In the genomic region with DNA sequence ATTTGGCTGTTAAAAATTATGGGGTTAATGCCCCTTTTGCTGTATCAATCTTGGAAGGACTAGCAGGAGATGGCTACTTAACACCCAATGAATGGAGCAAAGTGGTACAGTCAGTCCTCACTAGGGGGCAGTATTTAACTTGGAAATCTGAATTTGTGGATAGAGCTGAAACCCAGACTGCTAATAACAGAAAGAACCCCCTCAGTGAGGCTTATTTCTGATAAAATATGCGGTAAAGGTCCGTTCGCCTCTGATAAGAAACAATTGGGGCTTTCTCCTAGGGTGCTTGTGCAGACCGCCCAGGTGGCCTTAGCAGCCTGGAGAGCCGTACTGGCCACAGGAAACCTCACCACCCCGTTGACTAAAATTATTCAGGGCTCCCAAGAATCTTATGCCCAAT, we compare ENCODE assay signal across 13 mouse cellular contexts. TPM values are rescaled to one million over a fixed set of nuclear protein-coding genes. Genes with fewer than 3 reads are reported as not detected.
A peak's percentile ranks its signal among the peaks of the same experiment; 100 is the strongest.
DNase-seq lines count a peak whose midpoint lies in the region; ATAC-seq and TF ChIP-seq lines count a peak whose summit lies in the region.
"Had no signal": no experiment of that assay in that cellular context is flagged by ENCODE, and none has a peak within 500 bp of the region (broad histone marks: within the 10 kb centered on the region; RNA-seq: fewer than 3 reads in every experiment).

No protein-coding gene starts in this region.

- no peak overlapping the region for H3K4me2 ChIP-seq in hindbrain, postnatal 0 days (ENCODE audit: low read depth, low read length)
- no peak overlapping the region for H3K4me2 ChIP-seq in hindbrain, embryonic 12.5 days (replicated peaks)
- no peak overlapping the region for H3K4me2 ChIP-seq in midbrain, postnatal 0 days (ENCODE audit: low read depth, low read length, poor library complexity, severe bottlenecking)
- H3K4me2 ChIP-seq in midbrain, embryonic 16.5 days (ENCODE audit: low read length) = no peak overlapping the region
- H3K4me2 ChIP-seq: kidney, embryonic 15.5 days had no signal

- 70% methylated on average over 6 of the region's 6 CpGs for WGBS in hindbrain, postnatal 0 days
- 65% methylated on average over 6 of the region's 6 CpGs for WGBS in hindbrain, embryonic 12.5 days
- WGBS in midbrain, postnatal 0 days = 54% methylated on average over 6 of the region's 6 CpGs
- 60% methylated on average over 6 of the region's 6 CpGs for WGBS in midbrain, embryonic 16.5 days

- no peaks in the 10 kb centered on the region for H3K9me3 ChIP-seq in hindbrain, postnatal 0 days (ENCODE audit: low read length)
- no peaks in the 10 kb centered on the region for H3K9me3 ChIP-seq in hindbrain, embryonic 12.5 days (replicated peaks)
- H3K9me3 ChIP-seq in midbrain, postnatal 0 days (ENCODE audit: low read length) = no peaks in the 10 kb centered on the region
- no peaks in the 10 kb centered on the region for H3K9me3 ChIP-seq in midbrain, embryonic 16.5 days (replicated peaks; ENCODE audit: control insufficient read depth, low read length, poor library complexity, severe bottlenecking)
- H3K9me3 ChIP-seq: kidney, embryonic 15.5 days had no signal

- H3K9ac ChIP-seq in hindbrain, postnatal 0 days (replicated peaks; ENCODE audit: low read length) = no peak overlapping the region
- H3K9ac ChIP-seq in hindbrain, embryonic 12.5 days = no peak overlapping the region
- H3K9ac ChIP-seq in midbrain, postnatal 0 days (replicated peaks; ENCODE audit: low read length, poor library complexity, severe bottlenecking) = no peak overlapping the region
- H3K9ac ChIP-seq in midbrain, embryonic 16.5 days (ENCODE audit: low read depth, low read length) = no peak overlapping the region
- H3K9ac ChIP-seq: kidney, embryonic 15.5 days had no signal

- no peak overlapping the region for H3K27ac ChIP-seq in hindbrain, postnatal 0 days
- no peak overlapping the region for H3K27ac ChIP-seq in hindbrain, embryonic 12.5 days
- no peak overlapping the region for H3K27ac ChIP-seq in midbrain, postnatal 0 days (ENCODE audit: low read depth, low read length)
- H3K27ac ChIP-seq in midbrain, embryonic 16.5 days (ENCODE audit: low read length) = no peak overlapping the region
- H3K27ac ChIP-seq: kidney, embryonic 15.5 days had no signal

- no peaks in the 10 kb centered on the region for H3K27me3 ChIP-seq in hindbrain, postnatal 0 days (ENCODE audit: insufficient read depth, low read length)
- H3K27me3 ChIP-seq in hindbrain, embryonic 12.5 days = no peaks in the 10 kb centered on the region
- no peaks in the 10 kb centered on the region for H3K27me3 ChIP-seq in midbrain, postnatal 0 days (ENCODE audit: insufficient read depth, low read length)
- H3K27me3 ChIP-seq in midbrain, embryonic 16.5 days (ENCODE audit: control insufficient read depth, insufficient read depth, low read depth, low read length) = no peaks in the 10 kb centered on the region
- H3K27me3 ChIP-seq in splenic B cell, adult 2 months (ENCODE audit: control insufficient read depth, insufficient read depth, low read length, poor library complexity, severe bottlenecking) = no peaks in the 10 kb centered on the region
- H3K27me3 ChIP-seq: kidney, embryonic 15.5 days had no signal

- H3K36me3 ChIP-seq in hindbrain, postnatal 0 days (ENCODE audit: insufficient read depth, low read length) = no peaks in the 10 kb centered on the region
- no peaks in the 10 kb centered on the region for H3K36me3 ChIP-seq in hindbrain, embryonic 12.5 days
- no peaks in the 10 kb centered on the region for H3K36me3 ChIP-seq in midbrain, postnatal 0 days (ENCODE audit: insufficient read depth, low read length)
- no peaks in the 10 kb centered on the region for H3K36me3 ChIP-seq in midbrain, embryonic 16.5 days (ENCODE audit: control insufficient read depth, insufficient read depth, low read length)
- no peaks in the 10 kb centered on the region for H3K36me3 ChIP-seq in splenic B cell, adult 2 months (ENCODE audit: control insufficient read depth, insufficient read depth, low read length, poor library complexity, severe bottlenecking)
- H3K36me3 ChIP-seq: kidney, embryonic 15.5 days had no signal

- H3K4me1 ChIP-seq in hindbrain, postnatal 0 days (ENCODE audit: insufficient read depth, low read length) = no peaks in the 10 kb centered on the region
- H3K4me1 ChIP-seq in hindbrain, embryonic 12.5 days = no peaks in the 10 kb centered on the region
- H3K4me1 ChIP-seq in midbrain, postnatal 0 days (ENCODE audit: insufficient read depth, low read length) = no peaks in the 10 kb centered on the region
- no peaks in the 10 kb centered on the region for H3K4me1 ChIP-seq in midbrain, embryonic 16.5 days (ENCODE audit: control insufficient read depth, insufficient read depth, low read length)
- H3K4me1 ChIP-seq: kidney, embryonic 15.5 days had no signal

- DNase-seq in hindbrain, postnatal 0 days (ENCODE audit: low spot score) = peak; percentile 47
- DNase-seq in midbrain, postnatal 0 days (ENCODE audit: low spot score) = peak; percentile 30
- DNase-seq in splenic B cell, adult 2 months (ENCODE audit: low read depth, low spot score) = peak; percentile 9
- DNase-seq in ovary, adult 18-20 months (ENCODE audit: low spot score) = no peak
- no peak for DNase-seq in spleen, postnatal 36 days (ENCODE audit: low spot score in 2 of 2)
- DNase-seq: heart, adult 18-20 months; thymus, postnatal 4 days had no signal

- H3K4me3 ChIP-seq in hindbrain, postnatal 0 days (ENCODE audit: low read length) = no peak overlapping the region
- H3K4me3 ChIP-seq in hindbrain, embryonic 12.5 days = no peak overlapping the region
- no peak overlapping the region for H3K4me3 ChIP-seq in midbrain, postnatal 0 days (ENCODE audit: low read depth, low read length)
- no peak overlapping the region for H3K4me3 ChIP-seq in midbrain, embryonic 16.5 days (ENCODE audit: low read depth, low read length)
- H3K4me3 ChIP-seq: kidney, embryonic 15.5 days had no signal

- no peak for ATAC-seq in hindbrain, postnatal 0 days
- ATAC-seq in hindbrain, embryonic 12.5 days (ENCODE audit: low FRiP score) = no peak
- ATAC-seq in midbrain, postnatal 0 days (ENCODE audit: low FRiP score) = no peak
- ATAC-seq in midbrain, embryonic 16.5 days = no peak
- 0 out of 2 replicates have a peak, but pooled peaks have one; percentile 32 for ATAC-seq in common myeloid progenitor, adult 5-6 weeks (replicated peaks; ENCODE audit: low read depth, poor library complexity, severe bottlenecking)

- TF ChIP-seq CTCF in hindbrain, postnatal 0 days (IDR thresholded peaks at IDR 0.05; ENCODE audit: low read depth) = peak; percentile 47; the same call in 1 of the 2 replicates
- peak; percentile 39 for TF ChIP-seq CTCF in midbrain, postnatal 0 days (IDR thresholded peaks at IDR 0.05)

RNA-seq across cellular contexts. Expression of a gene that starts 6.5 kb away (rescaled TPM):
- total RNA-seq in hindbrain, postnatal 0 days (2014; rRNA removed) = not detected in 2 replicates
- not detected in 2 replicates for polyA plus RNA-seq in hindbrain, postnatal 0 days (2015; fragmentation: Nextera tagmentation; extraction: Ambion mirVana)
- polyA plus RNA-seq in hindbrain, embryonic 12.5 days (2016; fragmentation: Nextera tagmentation; extraction: Ambion mirVana) = not detected in 2 replicates
- total RNA-seq in midbrain, postnatal 0 days (2014; rRNA removed) = not detected in 2 replicates
- polyA plus RNA-seq in midbrain, postnatal 0 days (2015; fragmentation: Nextera tagmentation; extraction: Ambion mirVana) = not detected in 2 replicates
- not detected in 2 replicates for polyA plus RNA-seq in midbrain, embryonic 16.5 days (2015; fragmentation: Nextera tagmentation; extraction: Ambion mirVana)
- not detected in 2 replicates for total RNA-seq in common myeloid progenitor, adult 5-6 weeks (2017)
- total RNA-seq: heart, adult 18-20 months had no signal
- polyA plus RNA-seq: kidney, embryonic 15.5 days; liver, embryonic 16.5 days; small intestine, adult 2 months had no signal

RNA-seq across cellular contexts. Expression of a gene that starts 45.4 kb away (rescaled TPM):
- total RNA-seq in hindbrain, postnatal 0 days (2014; rRNA removed) = not detected in 2 replicates
- polyA plus RNA-seq in hindbrain, postnatal 0 days (2015; fragmentation: Nextera tagmentation; extraction: Ambion mirVana) = not detected in 2 replicates
- not detected in 2 replicates for polyA plus RNA-seq in hindbrain, embryonic 12.5 days (2016; fragmentation: Nextera tagmentation; extraction: Ambion mirVana)
- not detected in 2 replicates for total RNA-seq in midbrain, postnatal 0 days (2014; rRNA removed)
- not detected in 2 replicates for polyA plus RNA-seq in midbrain, postnatal 0 days (2015; fragmentation: Nextera tagmentation; extraction: Ambion mirVana)
- polyA plus RNA-seq in midbrain, embryonic 16.5 days (2015; fragmentation: Nextera tagmentation; extraction: Ambion mirVana) = not detected in 2 replicates
- not detected in 2 replicates for total RNA-seq in common myeloid progenitor, adult 5-6 weeks (2017)
- total RNA-seq: heart, adult 18-20 months had no signal
- polyA plus RNA-seq: kidney, embryonic 15.5 days; liver, embryonic 16.5 days; small intestine, adult 2 months had no signal

Comparison
In these comparisons a context has a peak if more than half of its experiments do, and no peak if none do; other contexts are left out.
1. DNase-seq: peak in hindbrain, postnatal 0 days (single experiment), midbrain, postnatal 0 days (single experiment) and splenic B cell, adult 2 months (single experiment); none in ovary, adult 18-20 months (single experiment) and spleen, postnatal 36 days (0 of 2).